Mouse (Mus musculus) spleen, adult 2 months (tissue): ENCODE measurements around the gene Rad9b. TPM values are rescaled to one million over a fixed set of nuclear protein-coding genes. Genes with fewer than 3 reads are reported as not detected.

ENCODE experiments used
- DNase-seq, 2 experiments: peaks; one replicate each; pipeline versions ENCODE4 v3.0.0 to v3.0.0-alpha.2; 2012 to 2021; ENCODE audit warnings: low spot score in 2 of 2, low read depth in 1 of 2
- H3K27ac ChIP-seq: fragments of 200-500 bp; 2 replicates; pipeline ENCODE4 v1.5.1; 2012; ENCODE audit warnings: low read length, inconsistent platforms; ENCODE audit not compliant: insufficient read depth
- H3K27me3 ChIP-seq: fragments of 200-500 bp; 2 replicates; pipeline ENCODE4 v1.6.1; 2012; ENCODE audit warnings: mild to moderate bottlenecking, moderate library complexity, low read length, inconsistent platforms; ENCODE audit not compliant: control insufficient read depth, insufficient read depth
- H3K36me3 ChIP-seq: fragments of 200-500 bp; 2 replicates; pipeline ENCODE4 v1.6.1; 2012; ENCODE audit warnings: mild to moderate bottlenecking, low read length, inconsistent platforms; ENCODE audit not compliant: control insufficient read depth, insufficient read depth
- H3K4me1 ChIP-seq: fragments of 200-500 bp; 2 replicates; pipeline ENCODE4 v1.6.1; 2011; ENCODE audit warnings: inconsistent platforms; ENCODE audit not compliant: control insufficient read depth, insufficient read depth, insufficient read length
- H3K4me3 ChIP-seq: fragments of 200-500 bp; 2 replicates; pipeline ENCODE4 v1.5.1; 2011; ENCODE audit warnings: mild to moderate bottlenecking, inconsistent platforms; ENCODE audit not compliant: insufficient read depth, insufficient read length; ENCODE audit errors: extremely low read depth
- CTCF ChIP-seq: fragments of 200-500 bp; IDR thresholded peaks from 2 replicates; pipeline ENCODE4 v1.5.1; 2011; ENCODE audit warnings: mild to moderate bottlenecking, inconsistent platforms; ENCODE audit not compliant: insufficient read depth, insufficient read length, insufficient replicate concordance; ENCODE audit errors: extremely low read depth
- POLR2A ChIP-seq: fragments of 200-500 bp; IDR thresholded peaks from 2 replicates; pipeline ENCODE4 v1.6.1; 2011; ENCODE audit warnings: low read depth, low read length, inconsistent platforms
- WGBS: fragments of 180-500 bp; shearing (Covaris S2); methylation state at CpG from one replicate; pipeline ENCODE4 v1.1.7; 2018; 5-methylcytosine and 5-hydroxymethylcytosine counted together
- polyA plus RNA-seq: library from polyadenylated mRNA; depleted of rRNA; stranded (reverse); fragments of >200 nt; gene quantifications from 2 replicates; pipeline ENCODE4 v1.2.3, GENCODE M21; 2012; rRNA removed

Rad9b gene
- polyA plus RNA-seq: 3.8 and 4.5 TPM in 2 replicates

DNA sequence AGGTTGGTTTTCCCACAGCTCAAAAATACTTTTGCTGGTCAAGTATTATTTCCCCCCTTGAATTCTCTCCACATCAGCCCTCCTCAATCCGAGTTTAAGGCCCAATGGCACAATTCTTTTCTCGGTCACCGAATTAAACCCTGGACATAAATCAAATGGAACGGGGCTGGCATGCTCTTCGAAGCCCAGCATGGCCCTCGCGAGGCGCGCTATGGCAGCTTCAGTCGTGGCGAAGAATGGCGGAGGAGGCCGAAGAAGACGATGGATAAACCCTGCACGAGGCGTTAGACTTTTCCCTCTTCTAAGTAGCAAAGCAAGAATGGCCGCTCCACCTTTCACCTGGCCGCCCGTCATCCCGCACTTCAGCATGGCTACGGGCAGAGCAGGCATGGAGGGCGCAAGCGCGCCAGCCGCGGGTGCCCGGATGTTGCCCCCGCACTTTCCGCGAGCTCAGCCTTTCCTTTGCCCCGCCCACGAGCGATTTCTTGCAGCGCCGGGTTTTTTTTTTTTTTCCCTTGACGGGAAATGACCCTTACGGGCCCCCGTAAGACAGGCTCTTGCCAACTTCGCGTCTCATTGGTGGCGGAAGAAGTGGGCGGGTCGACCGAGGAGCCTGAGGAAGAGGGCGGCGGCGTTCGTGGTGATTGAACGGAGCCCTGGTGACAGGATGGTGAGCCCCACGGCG lies at the start of gene Rad9b, which contains the start of gene Vps29:
Rad9b (minus strand) TSS at position 427 of the 685 bp plus-strand sequence.
Vps29 (plus strand) TSS at position 563 of the 685 bp plus-strand sequence.
- H3K27me3 ChIP-seq: no peaks in the 10 kb centered on the region
- peaks cover 2% of the 10 kb centered on the region for H3K4me1 ChIP-seq
- DNase-seq: peak; percentile 99 to 100
- peak; percentile 30; the same call in 1 of the 2 replicates for TF ChIP-seq POLR2A
- no peak for TF ChIP-seq CTCF
- peak within 1 kb of the TSS; percentile 80 for H3K4me3 ChIP-seq
- WGBS: under 1% methylated on average over 50 of the region's 51 CpGs
- H3K27ac ChIP-seq: peak within 1 kb of the TSS; percentile 76
- H3K36me3 ChIP-seq: no peaks in the 10 kb centered on the region; the same call in 1 of the 2 replicates

- peaks cover 52% of the 10 kb centered on the region for H3K36me3 ChIP-seq
- no peak for DNase-seq
- H3K4me1 ChIP-seq: no peaks in the 10 kb centered on the region
- TF ChIP-seq CTCF: no peak
- TF ChIP-seq POLR2A: no peak
- no peak overlapping the region for H3K27ac ChIP-seq
- no peaks in the 10 kb centered on the region for H3K27me3 ChIP-seq
- WGBS: 92% methylated on average over 12 of the region's 12 CpGs
- no peak overlapping the region for H3K4me3 ChIP-seq
Observed at GRCm38 (mm10) chr5:122403362-122403761, 49.3 kb upstream of the Rad9b start.

DNA sequence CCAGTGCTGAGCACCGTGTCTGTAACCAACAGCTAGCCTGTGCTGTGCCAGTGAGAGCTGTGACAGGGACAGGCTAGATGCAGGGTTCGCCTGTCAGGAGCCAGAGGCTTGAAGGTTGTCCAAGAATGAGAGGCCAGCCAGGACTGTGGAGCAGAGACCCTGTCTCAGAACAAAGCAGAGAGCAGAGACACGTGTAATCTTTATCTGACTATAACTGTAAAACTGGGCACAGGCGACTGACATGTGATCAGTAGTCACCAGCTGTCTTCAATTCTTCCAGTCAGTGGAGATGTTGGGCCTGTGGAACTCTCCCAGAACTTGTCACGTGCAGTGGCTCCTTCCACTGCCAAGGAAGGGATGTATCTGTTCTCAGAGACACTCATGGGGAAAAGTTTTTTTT lies 48.7 kb upstream of the Rad9b start:
- Histone ChIP-seq H3K4me3 (no peak overlapping the region), H3K27me3 (no peaks in the 10 kb centered on the region), H3K27ac (no peak overlapping the region), H3K36me3 (peaks cover 52% of the 10 kb centered on the region), H3K4me1 (no peaks in the 10 kb centered on the region; the same call in 1 of the 2 replicates)
- DNase-seq: no peak
- TF ChIP-seq CTCF: no peak
- TF ChIP-seq POLR2A: no peak
- WGBS: 90% methylated on average over 5 of the region's 5 CpGs

DNA sequence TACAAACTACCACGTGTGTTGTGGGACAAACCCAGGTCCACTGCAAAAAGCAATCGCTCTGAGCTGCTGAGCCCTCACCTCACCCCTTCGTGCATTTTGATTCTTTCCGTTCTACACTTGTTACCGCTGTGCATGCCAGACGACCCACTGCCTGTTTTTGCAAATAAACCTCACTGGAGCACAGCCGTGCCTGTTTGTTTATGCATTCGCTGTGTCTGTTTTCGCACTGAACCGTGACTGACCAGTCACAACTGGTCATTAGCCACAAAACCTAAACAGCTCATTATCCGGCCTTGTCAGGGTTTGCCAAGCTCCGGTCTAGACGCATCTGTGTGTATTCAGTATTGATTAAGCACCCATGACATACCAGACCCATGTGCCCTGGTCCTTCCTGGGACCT lies 48.1 kb upstream of the Rad9b start:
- H3K27ac ChIP-seq: no peak overlapping the region
- WGBS: 96% methylated on average over 13 of the region's 13 CpGs
- peaks cover 53% of the 10 kb centered on the region for H3K36me3 ChIP-seq
- peaks cover 6% of the 10 kb centered on the region; the same call in 1 of the 2 replicates for H3K4me1 ChIP-seq
- no peak for DNase-seq
- no peaks in the 10 kb centered on the region for H3K27me3 ChIP-seq
- no peak overlapping the region for H3K4me3 ChIP-seq
- TF ChIP-seq POLR2A (no peak), CTCF (no peak)

- H3K4me3 ChIP-seq: no peak overlapping the region
- peak in 1 of 2 experiments; percentile 54 for DNase-seq
- no peak for TF ChIP-seq POLR2A
- TF ChIP-seq CTCF: peak; percentile 87
- H3K27ac ChIP-seq: no peak overlapping the region
- peaks cover 52% of the 10 kb centered on the region for H3K36me3 ChIP-seq
- WGBS: 40% methylated on average over 8 of the region's 8 CpGs
- H3K4me1 ChIP-seq: peaks cover 13% of the 10 kb centered on the region
- no peaks in the 10 kb centered on the region for H3K27me3 ChIP-seq
Observed at GRCm38 (mm10) chr5:122401303-122401640, 47.2 kb upstream of the Rad9b start.

DNA sequence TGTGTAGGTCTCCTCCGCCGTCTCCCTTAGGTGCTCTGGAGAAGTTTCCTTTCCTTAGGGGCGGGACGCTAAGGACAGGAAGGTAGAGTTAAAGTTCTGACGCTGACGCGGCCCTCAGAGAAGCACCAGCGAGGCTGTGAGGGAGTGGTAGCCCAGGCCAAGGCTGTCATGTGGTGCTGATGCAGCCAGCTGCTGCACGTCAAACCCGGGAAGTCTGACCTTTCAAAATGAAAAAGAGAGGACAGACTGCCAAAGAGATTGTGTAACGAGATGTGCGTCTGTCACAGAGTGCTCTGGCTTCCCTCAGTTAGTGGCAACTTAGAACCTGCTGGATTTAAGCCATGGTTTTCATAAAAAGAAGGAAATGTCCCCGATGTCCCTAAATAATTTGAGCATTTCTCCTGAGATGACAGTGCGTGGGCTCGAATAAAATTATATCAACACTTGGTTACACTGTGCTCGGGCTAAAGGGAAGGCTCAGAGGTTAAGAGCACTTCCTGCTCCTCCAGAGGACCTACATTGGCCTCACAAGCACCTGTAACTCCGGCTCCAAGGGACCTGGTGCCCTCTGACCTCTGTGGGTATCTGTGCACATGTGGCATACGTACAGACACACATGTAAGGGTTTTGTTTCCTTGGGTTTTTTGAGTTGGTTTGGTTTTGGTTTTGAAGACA lies 46.7 kb upstream of the Rad9b start:
- TF ChIP-seq POLR2A: no peak
- 61% methylated on average over 18 of the region's 18 CpGs for WGBS
- no peak for DNase-seq
- H3K27me3 ChIP-seq: no peaks in the 10 kb centered on the region
- H3K27ac ChIP-seq: no peak overlapping the region
- H3K36me3 ChIP-seq: peaks cover 50% of the 10 kb centered on the region
- peaks cover 13% of the 10 kb centered on the region for H3K4me1 ChIP-seq
- no peak overlapping the region for H3K4me3 ChIP-seq

GRCm38 (mm10) chr5:122399871-122400270 lies 45.8 kb upstream of the Rad9b start:
- TF ChIP-seq CTCF (no peak), POLR2A (no peak)
- Histone ChIP-seq H3K4me1 (peaks cover 13% of the 10 kb centered on the region), H3K27ac (no peak overlapping the region), H3K36me3 (peaks cover 41% of the 10 kb centered on the region), H3K27me3 (no peaks in the 10 kb centered on the region), H3K4me3 (no peak overlapping the region)
- 83% methylated on average over 8 of the region's 8 CpGs for WGBS
- DNase-seq: no peak
